Mouse (Mus musculus) heart, postnatal 0 days (tissue): ENCODE results near the gene Atp6v1g2. TPM values are rescaled to one million over a fixed set of nuclear protein-coding genes. Genes with fewer than 3 reads are reported as not detected.

Experiments
- ATAC-seq: fragments of 200-750 bp; cut with Nextera tagmentation; 2 replicates; pipeline ENCODE4 v1.8.0; 2017; ENCODE audit warnings: low read depth, moderate number of reproducible peaks, moderate library complexity; ENCODE audit not compliant: insufficient read depth
- DNase-seq: peaks from one replicate; pipeline ENCODE4 v3.0.0-alpha.2; 2016; ENCODE audit warnings: low spot score
- H3K27ac ChIP-seq: fragments of 300-500 bp; sonication (generic); 2 replicates; pipeline ENCODE4 v1.5.1; 2014; ENCODE audit warnings: low read depth, mild to moderate bottlenecking
- H3K27me3 ChIP-seq: fragments of 300-500 bp; sonication (generic); 2 replicates; pipeline ENCODE4 v1.6.1; 2014; ENCODE audit warnings: low read length, mixed read lengths; ENCODE audit not compliant: control insufficient read depth, insufficient read depth
- H3K36me3 ChIP-seq: fragments of 300-500 bp; sonication (generic); replicated peaks from 2 replicates; pipeline ENCODE4 v1.6.1; 2014; ENCODE audit warnings: low read length, mixed read lengths; ENCODE audit not compliant: control insufficient read depth, insufficient read depth
- H3K4me1 ChIP-seq: fragments of 300-500 bp; sonication (generic); 2 replicates; pipeline ENCODE4 v1.6.1; 2014; ENCODE audit warnings: antibody characterized with exemption; ENCODE audit not compliant: control insufficient read depth, insufficient read depth
- H3K4me2 ChIP-seq: fragments of 300-500 bp; sonication (generic); 2 replicates; pipeline ENCODE4 v1.6.1; 2014; ENCODE audit warnings: low read depth, mild to moderate bottlenecking, low read length, moderate library complexity
- H3K4me3 ChIP-seq: fragments of 300-500 bp; sonication (generic); 2 replicates; pipeline ENCODE4 v1.5.1; 2014; ENCODE audit warnings: low read depth, low read length
- H3K9ac ChIP-seq: fragments of 300-500 bp; sonication (generic); replicated peaks from 2 replicates; pipeline ENCODE4 v1.6.1; 2014; ENCODE audit warnings: low read depth, low read length, mixed read lengths
- H3K9me3 ChIP-seq: fragments of 300-500 bp; sonication (generic); replicated peaks from 2 replicates; pipeline ENCODE4 v1.6.1; 2016; ENCODE audit warnings: low read length; ENCODE audit not compliant: control insufficient read depth
- CTCF ChIP-seq: IDR thresholded peaks from 2 replicates; pipeline ENCODE4 v1.5.1; 2016; ENCODE audit warnings: antibody characterized with exemption, control low read depth, low read depth
- EP300 ChIP-seq: IDR thresholded peaks from 2 replicates; pipeline ENCODE4 v1.6.1; 2016; ENCODE audit warnings: antibody characterized with exemption, low read depth
- WGBS: fragments of 180-500 bp; shearing (Covaris S2); extraction: QIAGEN DNeasy Blood & Tissue Kit; methylation state at CpG from one replicate; pipeline ENCODE4 v1.1.7; 2014; 5-methylcytosine and 5-hydroxymethylcytosine counted together
- microRNA-seq: library from miRNA; unstranded; fragments of <30 nt; microRNA quantifications from one replicate; pipeline ENCODE4, GENCODE M21; 2016
- polyA plus RNA-seq: library from polyadenylated mRNA; unstranded; fragments of >200 nt; fragmentation: Nextera tagmentation; extraction: Ambion mirVana; gene quantifications from 2 replicates; pipeline ENCODE4 v1.2.1, GENCODE M21; 2015
- total RNA-seq: library from RNA; depleted of rRNA; stranded (reverse); fragments of >200 nt; gene quantifications from 2 replicates; pipeline ENCODE4 v1.2.3, GENCODE M21; 2014; ENCODE audit warnings: low replicate concordance; rRNA removed

Gene Atp6v1g2
- total and polyA plus RNA-seq, 2 experiments from 2014 or later = 3.7 to 10.7 TPM

GRCm38 (mm10) chr17:35278049-35278448 lies 44.6 kb downstream of the Atp6v1g2 start:
- Histone ChIP-seq H3K9ac (no peak overlapping the region), H3K4me3 (no peak overlapping the region), H3K4me2 (no peak overlapping the region), H3K27me3 (peaks cover 30% of the 10 kb centered on the region), H3K4me1 (no peaks in the 10 kb centered on the region), H3K27ac (no peak overlapping the region), H3K9me3 (no peaks in the 10 kb centered on the region), H3K36me3 (no peaks in the 10 kb centered on the region)
- TF ChIP-seq CTCF (no peak), EP300 (no peak)
- WGBS = 75% methylated on average over 8 of the region's 8 CpGs
- ATAC-seq (no peak), DNase-seq (no peak)

- Histone ChIP-seq H3K27ac (no peak overlapping the region), H3K36me3 (no peaks in the 10 kb centered on the region), H3K27me3 (peaks cover 30% of the 10 kb centered on the region), H3K4me3 (no peak overlapping the region), H3K4me1 (no peaks in the 10 kb centered on the region), H3K9ac (no peak overlapping the region), H3K4me2 (no peak overlapping the region), H3K9me3 (no peaks in the 10 kb centered on the region)
- DNase-seq (no peak), ATAC-seq (no peak)
- 78% methylated on average over 13 of the region's 13 CpGs for WGBS
- no peak for TF ChIP-seq CTCF
- no peak for TF ChIP-seq EP300
Observed at GRCm38 (mm10) chr17:35278957-35279688, 45.7 kb downstream of the Atp6v1g2 start.

- H3K36me3 ChIP-seq = no peaks in the 10 kb centered on the region
- no peaks in the 10 kb centered on the region for H3K9me3 ChIP-seq
- no peak for TF ChIP-seq EP300
- TF ChIP-seq CTCF = no peak
- no peak overlapping the region for H3K27ac ChIP-seq
- no peak overlapping the region for H3K4me3 ChIP-seq
- peaks cover 27% of the 10 kb centered on the region for H3K27me3 ChIP-seq
- 69% methylated on average over 3 of the region's 3 CpGs for WGBS
- H3K4me2 ChIP-seq = no peak overlapping the region
- DNase-seq (no peak), ATAC-seq (no peak)
- H3K9ac ChIP-seq = no peak overlapping the region
- H3K4me1 ChIP-seq = no peaks in the 10 kb centered on the region
Observed at GRCm38 (mm10) chr17:35280276-35280675, 46.8 kb downstream of the Atp6v1g2 start.

- 0 out of 2 replicates have a peak, but pooled peaks cover 3% of the 10 kb centered on the region for H3K27me3 ChIP-seq
- TF ChIP-seq EP300 = no peak
- TF ChIP-seq CTCF = no peak
- H3K36me3 ChIP-seq = no peaks in the 10 kb centered on the region
- H3K9me3 ChIP-seq = no peaks in the 10 kb centered on the region
- H3K4me2 ChIP-seq = no peak overlapping the region
- no peaks in the 10 kb centered on the region for H3K4me1 ChIP-seq
- no peak overlapping the region for H3K9ac ChIP-seq
- ATAC-seq (no peak), DNase-seq (no peak)
- no peak overlapping the region for H3K27ac ChIP-seq
- no peak overlapping the region for H3K4me3 ChIP-seq
Observed at GRCm38 (mm10) chr17:35285431-35285830, 52.0 kb downstream of the Atp6v1g2 start.

Small RNA genes within 50 kb of the gene (microRNA-seq; reads per million reads assigned to microRNA genes)
- gene Mir6973a (not detected), gene Mir6974 (not detected), gene Mir6975 (2.5 reads per million, percentile 9 among the genes with 10 or more reads in this experiment), gene Mir8094 (not detected)

Other genes with a start within 250 kb of the Atp6v1g2 start
Only the 30 nearest of the 35 such genes appear.
- gene Msh5, start 186.9 kb upstream of the Atp6v1g2 start, total RNA-seq = 1.2 and 5.0 TPM in 2 replicates
- gene Msh5, start 186.9 kb upstream of the Atp6v1g2 start, polyA plus RNA-seq = 1.4 and 1.7 TPM in 2 replicates
- 194 and 223 TPM in 2 replicates for gene Clic1, start 183.7 kb upstream of the Atp6v1g2 start, total RNA-seq
- gene Clic1, start 183.7 kb upstream of the Atp6v1g2 start, polyA plus RNA-seq = 203 and 205 TPM in 2 replicates
- gene Ddah2, start 174.6 kb upstream of the Atp6v1g2 start, total RNA-seq = 97.1 and 114 TPM in 2 replicates
- gene Ddah2, start 174.6 kb upstream of the Atp6v1g2 start, polyA plus RNA-seq = 128 and 130 TPM in 2 replicates
- gene Ly6g6c, start 168.3 kb upstream of the Atp6v1g2 start, total RNA-seq = not detected in 2 replicates
- gene Ly6g6c, start 168.3 kb upstream of the Atp6v1g2 start, polyA plus RNA-seq = not detected in 2 replicates
- gene Mpig6b, start 167.5 kb upstream of the Atp6v1g2 start, total RNA-seq = 0.15 TPM in 1 of 2 replicates, not detected in the other
- gene Mpig6b, start 167.5 kb upstream of the Atp6v1g2 start, polyA plus RNA-seq = 0.15 and 0.16 TPM in 2 replicates
- gene Ly6g6e, start 156.8 kb upstream of the Atp6v1g2 start, total RNA-seq = 1.6 TPM in 1 of 2 replicates, not detected in the other
- 0.22 and 0.32 TPM in 2 replicates for gene Ly6g6e, start 156.8 kb upstream of the Atp6v1g2 start, polyA plus RNA-seq
- 3.8 TPM in 1 of 2 replicates, not detected in the other for gene Ly6g6d, start 155.6 kb upstream of the Atp6v1g2 start, total RNA-seq
- 3.0 and 3.3 TPM in 2 replicates for gene Ly6g6d, start 155.6 kb upstream of the Atp6v1g2 start, polyA plus RNA-seq
- gene Ly6g6f, start 148.1 kb upstream of the Atp6v1g2 start, total RNA-seq = not detected in 2 replicates
- gene Ly6g6f, start 148.1 kb upstream of the Atp6v1g2 start, polyA plus RNA-seq = 0.10 TPM in 1 of 2 replicates, not detected in the other
- gene Abhd16a, start 144.4 kb upstream of the Atp6v1g2 start, total RNA-seq = 74.3 and 131 TPM in 2 replicates
- 73.2 and 74.1 TPM in 2 replicates for gene Abhd16a, start 144.4 kb upstream of the Atp6v1g2 start, polyA plus RNA-seq
- gene Ly6g5c, start 125.4 kb upstream of the Atp6v1g2 start, total RNA-seq = not detected in 2 replicates
- 0.25 and 0.26 TPM in 2 replicates for gene Ly6g5c, start 125.4 kb upstream of the Atp6v1g2 start, polyA plus RNA-seq
- gene Ly6g5b, start 118.2 kb upstream of the Atp6v1g2 start, total RNA-seq = 0.97 TPM in 1 of 2 replicates, not detected in the other
- gene Ly6g5b, start 118.2 kb upstream of the Atp6v1g2 start, polyA plus RNA-seq = 0.30 TPM in 1 of 2 replicates, not detected in the other
- 4.2 and 24.1 TPM in 2 replicates for gene Gpank1, start 112.2 kb upstream of the Atp6v1g2 start, total RNA-seq
- gene Gpank1, start 112.2 kb upstream of the Atp6v1g2 start, polyA plus RNA-seq = 9.1 and 9.6 TPM in 2 replicates
- gene Csnk2b, start 111.6 kb upstream of the Atp6v1g2 start, total RNA-seq = 239 and 244 TPM in 2 replicates
- 232 and 241 TPM in 2 replicates for gene Csnk2b, start 111.6 kb upstream of the Atp6v1g2 start, polyA plus RNA-seq
- 22.3 and 135 TPM in 2 replicates for gene D17H6S53E, start 107.3 kb upstream of the Atp6v1g2 start, total RNA-seq
- gene D17H6S53E, start 107.3 kb upstream of the Atp6v1g2 start, polyA plus RNA-seq = 16.4 and 17.3 TPM in 2 replicates
- not detected in 2 replicates for gene Apom, start 101.6 kb upstream of the Atp6v1g2 start, total RNA-seq
- 0.11 TPM in 2 replicates for gene Apom, start 101.6 kb upstream of the Atp6v1g2 start, polyA plus RNA-seq
- gene Bag6, start 98.5 kb upstream of the Atp6v1g2 start, total RNA-seq = 188 and 235 TPM in 2 replicates
- 35.6 and 37.7 TPM in 2 replicates for gene Bag6, start 98.5 kb upstream of the Atp6v1g2 start, polyA plus RNA-seq
- 99.2 and 120 TPM in 2 replicates for gene Prrc2a, start 68.8 kb upstream of the Atp6v1g2 start, total RNA-seq
- 56.6 and 60.7 TPM in 2 replicates for gene Prrc2a, start 68.8 kb upstream of the Atp6v1g2 start, polyA plus RNA-seq
- gene Aif1, start 57.6 kb upstream of the Atp6v1g2 start, total RNA-seq = 1.8 TPM in 1 of 2 replicates, not detected in the other
- gene Aif1, start 57.6 kb upstream of the Atp6v1g2 start, polyA plus RNA-seq = 6.5 and 7.5 TPM in 2 replicates
- 6.6 and 52.7 TPM in 2 replicates for gene Lst1, start 45.2 kb upstream of the Atp6v1g2 start, total RNA-seq
- 7.0 and 9.7 TPM in 2 replicates for gene Lst1, start 45.2 kb upstream of the Atp6v1g2 start, polyA plus RNA-seq
- gene Ltb, start 39.2 kb upstream of the Atp6v1g2 start, total RNA-seq = 0.27 and 1.0 TPM in 2 replicates
- 0.33 and 0.48 TPM in 2 replicates for gene Ltb, start 39.2 kb upstream of the Atp6v1g2 start, polyA plus RNA-seq
- 0.53 TPM in 1 of 2 replicates, not detected in the other for gene Tnf, start 31.7 kb upstream of the Atp6v1g2 start, total RNA-seq
- gene Tnf, start 31.7 kb upstream of the Atp6v1g2 start, polyA plus RNA-seq = 0.12 and 0.21 TPM in 2 replicates
- gene Lta, start 28.3 kb upstream of the Atp6v1g2 start, total RNA-seq = not detected in 2 replicates
- gene Lta, start 28.3 kb upstream of the Atp6v1g2 start, polyA plus RNA-seq = not detected in 2 replicates
- 0.93 TPM in 1 of 2 replicates, not detected in the other for gene Gm16181, start 12.8 kb upstream of the Atp6v1g2 start, total RNA-seq
- gene Gm16181, start 12.8 kb upstream of the Atp6v1g2 start, polyA plus RNA-seq = 0.81 and 0.87 TPM in 2 replicates
- 14.3 and 33.4 TPM in 2 replicates for gene Nfkbil1, start 2.1 kb downstream of the Atp6v1g2 start, total RNA-seq
- gene Nfkbil1, start 2.1 kb downstream of the Atp6v1g2 start, polyA plus RNA-seq = 6.7 and 7.0 TPM in 2 replicates
- gene Ddx39b, start 8.1 kb downstream of the Atp6v1g2 start, total RNA-seq = 148 and 162 TPM in 2 replicates
- 131 TPM in 2 replicates for gene Ddx39b, start 8.1 kb downstream of the Atp6v1g2 start, polyA plus RNA-seq
- 65.4 and 104 TPM in 2 replicates for gene H2-D1, start 29.1 kb downstream of the Atp6v1g2 start, total RNA-seq
- 105 and 113 TPM in 2 replicates for gene H2-D1, start 29.1 kb downstream of the Atp6v1g2 start, polyA plus RNA-seq
- gene H2-Q1, start 86.7 kb downstream of the Atp6v1g2 start, total RNA-seq = not detected in 2 replicates
- not detected in 2 replicates for gene H2-Q1, start 86.7 kb downstream of the Atp6v1g2 start, polyA plus RNA-seq
- not detected in 2 replicates for gene H2-Q2, start 108.6 kb downstream of the Atp6v1g2 start, total RNA-seq
- 0.14 and 0.22 TPM in 2 replicates for gene H2-Q2, start 108.6 kb downstream of the Atp6v1g2 start, polyA plus RNA-seq
- gene H2-Q4, start 146.0 kb downstream of the Atp6v1g2 start, total RNA-seq = 6.9 and 19.7 TPM in 2 replicates
- gene H2-Q4, start 146.0 kb downstream of the Atp6v1g2 start, polyA plus RNA-seq = 2.2 and 2.8 TPM in 2 replicates
- gene H2-Q6, start 191.2 kb downstream of the Atp6v1g2 start, total RNA-seq = 0.19 and 1.8 TPM in 2 replicates
- gene H2-Q6, start 191.2 kb downstream of the Atp6v1g2 start, polyA plus RNA-seq = 0.26 TPM in 2 replicates